Mouse (Mus musculus): ENCODE data around the gene Olfr803.

Gene Olfr803

DNA sequence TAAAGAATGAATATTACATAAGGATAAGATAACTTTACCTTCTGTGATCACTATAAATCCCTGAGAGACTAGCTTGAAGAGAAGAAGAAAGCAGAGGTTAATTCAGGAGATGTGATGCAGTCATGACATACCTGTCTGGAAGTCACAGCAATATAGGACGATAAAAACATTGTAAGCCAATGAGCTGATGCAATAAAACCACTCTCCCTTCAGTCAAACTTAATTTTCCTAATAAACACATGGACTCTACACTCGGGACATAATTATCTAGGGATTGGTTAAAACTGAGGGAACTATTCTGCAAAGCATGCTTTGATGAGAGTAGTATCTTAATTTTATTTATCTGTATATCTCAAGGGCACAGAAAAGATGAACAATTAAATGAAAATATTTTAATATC lies at the start of gene Olfr803:
Olfr803 (minus strand) TSS at position 101 of the 400 bp plus-strand sequence.
- no peak for DNase-seq

- no peak for DNase-seq
These were observed 47.7 kb upstream of the Olfr803 start, which contains the start of gene Olfr806 for GRCm38 (mm10) chr10:129741821-129742220. Gene Olfr806, minus strand, starts transcription at chr10:129741921.

- DNase-seq = no peak
These were observed 35.2 kb upstream of the Olfr803 start, which contains the start of gene Olfr805 for GRCm38 (mm10) chr10:129729275-129729674. Gene Olfr805, minus strand, starts transcription at chr10:129729375.

DNA sequence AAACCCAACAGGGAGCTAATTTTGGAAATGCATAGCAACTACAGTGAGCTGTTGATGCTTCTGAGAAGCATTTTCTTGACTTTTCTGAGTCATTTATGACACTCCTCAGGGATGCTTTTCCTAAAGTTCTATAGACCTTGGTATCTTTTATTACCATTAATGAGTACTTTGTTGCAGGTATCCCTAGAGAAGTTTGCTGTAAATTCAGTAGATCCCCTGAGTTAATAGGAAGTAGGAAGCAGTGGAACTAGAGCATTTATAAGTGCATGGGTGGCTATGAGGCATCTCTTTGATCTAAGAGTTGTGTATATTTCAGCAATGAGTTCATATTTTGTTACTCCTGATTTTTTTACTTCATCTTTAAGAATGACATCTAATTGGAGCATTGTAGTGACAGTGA lies 8.8 kb upstream of the Olfr803 start, which contains the start of gene Olfr804:
Olfr804 (plus strand) TSS at position 301 of the 400 bp plus-strand sequence.
- no peak for DNase-seq

DNA sequence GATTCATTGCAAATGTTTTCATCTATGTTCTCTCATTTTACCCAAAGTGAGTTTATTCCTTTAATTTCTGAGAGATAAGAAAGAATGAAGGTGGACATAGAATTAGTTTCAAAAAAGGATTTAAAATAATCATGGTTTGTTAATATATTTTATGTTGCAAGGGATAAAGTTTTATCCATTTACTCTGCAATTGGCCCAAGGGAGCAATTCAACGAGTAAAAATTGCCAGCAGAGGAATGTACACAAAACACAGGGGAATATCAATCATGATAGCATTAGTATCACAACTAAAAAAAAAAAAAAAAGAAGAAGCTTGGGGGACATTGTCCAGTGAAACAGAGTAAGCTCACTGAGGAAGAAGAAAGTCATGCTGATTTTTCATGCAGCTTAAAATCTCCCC lies 6.0 kb downstream of the Olfr803 start, which contains the start of gene Olfr802:
Olfr802 (minus strand) TSS at position 101 of the 400 bp plus-strand sequence.
- DNase-seq = no peak

DNA sequence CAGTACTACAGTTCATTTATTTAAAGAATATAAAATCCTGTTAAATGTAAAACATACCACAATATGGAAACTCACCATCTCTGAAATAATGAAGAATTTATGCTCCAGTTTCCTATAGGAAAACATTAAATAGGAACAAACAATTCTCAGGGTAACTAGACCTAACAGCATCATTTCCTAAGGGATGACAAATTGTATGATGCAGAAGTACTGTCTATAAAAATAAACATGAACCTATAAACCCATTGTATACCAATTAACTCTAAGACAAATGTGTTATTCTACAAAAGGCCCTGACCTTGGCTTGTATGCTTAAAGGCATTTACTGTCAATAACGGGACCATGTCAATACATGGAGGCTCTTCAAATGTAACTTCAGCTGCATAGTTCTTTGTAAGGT lies 20.3 kb downstream of the Olfr803 start, which contains the start of gene Olfr801:
Olfr801 (minus strand) TSS at position 101 of the 400 bp plus-strand sequence.
- no peak for DNase-seq

- DNase-seq = no peak
These were observed 36.7 kb downstream of the Olfr803 start, which contains the start of gene Olfr800 for GRCm38 (mm10) chr10:129657394-129657793. Gene Olfr800, plus strand, starts transcription at chr10:129657694.

GRCm38 (mm10) chr10:129651763-129652162 lies 42.3 kb downstream of the Olfr803 start:
- no peak for DNase-seq

All from right cerebral cortex, postnatal 4 days (tissue).